Mouse (Mus musculus): ENCODE results near the gene Asb7.

DNA sequence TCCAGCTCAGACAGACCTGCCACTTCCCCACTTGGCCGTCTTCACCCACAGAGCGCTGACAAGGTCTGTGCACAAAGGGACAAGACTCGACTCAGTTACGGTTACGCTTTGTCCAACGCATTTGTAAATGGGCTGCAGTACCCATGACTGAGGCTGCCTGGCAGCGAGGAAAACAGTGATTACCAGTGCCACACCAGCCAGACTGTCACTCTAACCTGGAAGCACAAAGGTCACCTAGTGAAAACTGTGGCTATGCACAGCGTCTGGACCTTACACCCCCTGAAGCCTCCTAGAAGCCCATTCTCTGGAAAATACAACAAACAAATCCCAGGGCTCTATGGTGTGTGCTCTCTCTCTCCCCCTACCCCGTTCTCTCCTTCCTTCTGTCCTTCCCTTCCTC is 33.9 kb downstream of the Asb7 start:
- no peak for TF ChIP-seq EP300 (IDR thresholded peaks at IDR 0.05)
- TF ChIP-seq CTCF (IDR thresholded peaks at IDR 0.05) = no peak
